Mouse (Mus musculus): Measurements from ENCODE around the gene Tut4. TPM values are rescaled to one million over a fixed set of nuclear protein-coding genes. Genes with fewer than 3 reads are reported as not detected.

Gene Tut4
- 48.9 TPM for polyA plus RNA-seq (2017; shearing (Covaris generic))

DNA sequence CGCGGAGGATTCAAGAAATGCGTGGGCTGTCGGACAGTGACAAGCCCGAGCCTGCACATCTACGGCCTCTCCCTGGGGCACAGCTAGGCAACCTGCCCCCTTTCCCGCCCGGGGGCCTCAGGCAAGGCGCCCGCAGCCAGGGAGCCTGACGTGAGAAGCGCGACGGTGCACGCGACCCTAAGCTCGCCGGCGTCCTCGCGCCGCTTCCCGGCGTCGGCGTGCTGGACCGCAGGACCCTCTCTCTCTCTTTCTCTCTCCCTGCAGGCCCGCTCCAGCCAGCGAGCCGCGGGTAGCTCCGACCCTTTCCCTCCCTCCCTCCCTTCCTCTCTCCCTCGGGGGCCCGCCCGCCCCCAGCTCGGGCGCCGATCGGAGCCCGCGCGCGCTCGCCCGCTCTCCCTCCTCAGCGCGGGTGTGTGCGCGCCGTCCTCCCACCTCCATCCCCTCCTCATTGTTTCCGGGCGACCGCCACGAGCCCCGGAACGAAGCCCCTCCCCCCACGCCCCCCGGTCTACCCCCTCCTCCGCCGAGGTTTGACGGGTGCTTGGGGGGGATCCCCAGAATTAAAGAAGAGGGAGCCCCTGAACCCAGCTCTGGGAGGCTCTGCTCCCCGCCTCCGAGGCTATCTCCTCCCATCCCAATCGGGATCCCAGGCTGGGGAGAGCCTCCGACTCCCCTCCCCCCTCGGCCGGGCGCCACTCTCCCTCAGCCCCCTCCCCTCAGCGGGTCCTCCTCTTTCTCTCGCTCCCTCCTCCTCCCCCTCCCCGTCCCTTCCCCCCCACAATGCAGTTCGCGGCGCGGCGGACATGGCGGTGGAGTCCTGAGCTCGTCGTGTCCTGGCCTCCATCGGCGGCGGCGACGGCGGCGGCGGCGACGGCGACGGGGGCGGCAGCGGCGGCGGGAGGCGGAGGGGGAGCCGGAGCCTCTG is at the start of gene Tut4:
Gene Tut4, plus strand, starts transcription at position 196 of the 925 bp plus-strand sequence.

DNA sequence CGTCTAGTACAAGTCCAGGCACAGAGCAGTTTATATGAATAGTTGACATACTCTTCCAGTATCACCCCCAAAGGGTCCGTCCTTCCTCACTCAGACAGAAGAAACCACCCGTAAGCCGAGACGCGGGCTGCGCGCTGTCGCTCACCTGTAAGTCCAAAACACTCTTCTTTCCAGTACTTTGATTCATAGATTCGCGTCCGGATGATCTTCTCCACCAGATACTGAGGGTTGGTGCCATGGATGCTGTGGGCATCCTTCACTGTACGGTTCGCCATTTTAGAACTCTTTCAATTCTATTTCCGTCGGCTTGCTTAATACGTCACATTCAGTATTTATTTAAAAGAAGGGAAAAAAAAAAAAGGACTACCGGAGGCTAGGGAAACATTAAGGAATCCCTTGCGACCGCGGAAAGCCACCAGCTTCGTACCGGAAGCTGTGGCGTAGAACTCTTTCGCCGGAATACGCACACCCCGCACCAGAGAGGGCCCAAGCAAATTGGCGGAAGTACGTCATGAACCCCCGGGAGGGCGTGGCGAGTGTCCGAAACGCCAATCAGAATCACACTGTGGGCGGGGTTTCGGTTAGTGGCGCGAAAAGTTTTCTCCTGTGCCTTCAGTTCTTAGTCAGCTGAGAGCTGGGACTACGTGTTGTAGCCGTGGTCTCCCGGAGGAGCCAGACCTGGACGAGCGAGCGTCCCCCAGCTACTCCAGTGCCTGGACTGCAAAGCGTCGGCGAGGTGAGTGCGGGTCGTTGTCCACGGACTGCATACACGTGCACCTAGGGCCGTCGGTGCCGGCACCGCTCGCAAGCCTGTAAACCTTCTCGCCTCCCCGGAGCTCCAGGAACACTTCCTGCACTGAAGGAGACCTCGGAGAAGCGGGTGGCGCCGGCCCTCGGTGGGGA is 119.9 kb downstream of the Tut4 start, which contains the start of the genes Prpf38a and Orc1:
Gene Prpf38a, minus strand, starts transcription at position 497 of the 903 bp plus-strand sequence.
Gene Orc1, plus strand, starts transcription at position 584 of the 903 bp plus-strand sequence.

Other genes starting within 250 kb of the Tut4 start
- not detected for gene Zyg11a, start 241.4 kb upstream of the Tut4 start, polyA plus RNA-seq (2017; shearing (Covaris generic))
- gene Zyg11b, start 158.3 kb upstream of the Tut4 start, polyA plus RNA-seq (2017; shearing (Covaris generic)): 26.4 TPM
- 27.7 TPM for gene Coa7, start 131.3 kb upstream of the Tut4 start, polyA plus RNA-seq (2017; shearing (Covaris generic))
- not detected for gene Shisal2a, start 76.1 kb upstream of the Tut4 start, polyA plus RNA-seq (2017; shearing (Covaris generic))
- 6.2 TPM for gene Gpx7, start 52.5 kb upstream of the Tut4 start, polyA plus RNA-seq (2017; shearing (Covaris generic))
- 68.7 TPM for gene Prpf38a, start 119.9 kb downstream of the Tut4 start, polyA plus RNA-seq (2017; shearing (Covaris generic))
- 2.7 TPM for gene Orc1, start 120.0 kb downstream of the Tut4 start, polyA plus RNA-seq (2017; shearing (Covaris generic))
- 110 TPM for gene Cc2d1b, start 160.5 kb downstream of the Tut4 start, polyA plus RNA-seq (2017; shearing (Covaris generic))